Mouse (Mus musculus): ENCODE results near the gene Hps4. TPM values are rescaled to one million over a fixed set of nuclear protein-coding genes. Genes with fewer than 3 reads are reported as not detected.

Gene Hps4
- polyA plus RNA-seq, 1 experiment = 53.5 TPM

DNA sequence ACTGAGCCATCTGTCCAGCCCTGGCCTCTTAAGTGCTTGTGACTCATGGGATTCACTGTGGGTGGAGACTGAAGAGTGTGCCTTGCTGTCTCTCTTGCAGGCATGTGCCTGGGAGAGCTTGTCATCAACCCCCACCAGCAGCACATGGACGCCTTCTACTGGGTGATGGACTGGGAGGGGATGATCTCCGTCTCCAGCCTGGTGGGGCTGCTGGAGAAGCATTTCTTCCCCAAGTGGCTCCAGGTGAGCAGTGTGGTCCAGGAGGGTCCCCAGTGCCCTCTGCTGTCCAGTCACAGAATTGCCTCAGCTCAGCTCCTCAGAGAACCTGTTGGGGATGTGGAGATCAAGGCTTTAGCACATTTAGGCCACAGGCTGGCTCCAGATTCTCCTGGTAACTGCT is 7.4 kb upstream of the Hps4 start:
- TF ChIP-seq CTCF (IDR thresholded peaks at IDR 0.05; ENCODE audit: extremely low read depth, insufficient read depth, low read length) (peak; percentile 63), POLR2A (IDR thresholded peaks at IDR 0.05; ENCODE audit: extremely low read depth, insufficient read depth, low read length) (no peak)
- no peaks in the 10 kb centered on the region for H3K4me1 ChIP-seq (ENCODE audit: control insufficient read depth, insufficient read depth, low read length)
- no peak overlapping the region for H3K27ac ChIP-seq (ENCODE audit: insufficient read depth, low read length)
- no peak overlapping the region for H3K4me3 ChIP-seq (ENCODE audit: insufficient read depth, low read length)

DNA sequence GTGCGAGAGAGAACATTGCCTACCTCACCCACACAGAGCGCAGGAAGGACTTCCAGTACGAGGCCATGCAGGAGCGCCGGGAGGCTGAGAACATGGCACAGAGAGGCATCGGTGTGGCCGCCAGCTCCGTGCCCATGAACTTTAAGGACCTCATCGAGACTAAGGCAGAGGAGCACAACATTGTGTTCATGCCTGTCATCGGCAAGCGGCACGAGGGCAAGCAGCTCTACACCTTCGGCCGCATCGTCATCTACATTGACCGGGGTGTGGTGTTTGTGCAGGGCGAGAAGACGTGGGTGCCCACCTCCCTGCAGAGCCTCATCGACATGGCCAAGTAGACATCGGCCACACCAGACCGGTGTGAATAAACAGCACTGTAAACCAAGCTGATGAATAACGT is 5.9 kb upstream of the Hps4 start:
- H3K27ac ChIP-seq (ENCODE audit: insufficient read depth, low read length) = no peak overlapping the region
- TF ChIP-seq CTCF (IDR thresholded peaks at IDR 0.05; ENCODE audit: extremely low read depth, insufficient read depth, low read length) (no peak), POLR2A (IDR thresholded peaks at IDR 0.05; ENCODE audit: extremely low read depth, insufficient read depth, low read length) (no peak)
- no peak overlapping the region for H3K4me3 ChIP-seq (ENCODE audit: insufficient read depth, low read length)
- peaks cover 1% of the 10 kb centered on the region; the same call in 1 of the 2 replicates for H3K4me1 ChIP-seq (ENCODE audit: control insufficient read depth, insufficient read depth, low read length)

DNA sequence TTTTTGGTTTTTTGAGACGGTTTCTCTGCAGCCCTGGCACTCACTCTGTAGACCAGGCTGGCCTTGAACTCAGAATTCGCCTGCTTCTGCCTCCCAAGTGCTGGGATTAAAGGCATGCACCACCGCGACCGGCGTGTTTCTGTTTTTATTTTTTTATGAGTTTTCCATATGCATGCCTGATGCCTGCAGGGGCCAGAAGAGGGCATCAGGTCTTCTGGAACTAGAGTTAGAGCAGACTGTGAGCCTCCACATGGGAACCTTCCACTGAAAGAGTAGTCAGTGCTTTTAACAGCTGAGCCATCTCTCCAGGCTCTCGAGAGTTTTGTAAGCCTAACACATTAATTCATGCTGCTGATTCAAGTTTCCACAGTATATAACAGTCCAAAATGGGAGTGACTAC is 3.7 kb upstream of the Hps4 start:
- no peak overlapping the region for H3K27ac ChIP-seq (ENCODE audit: insufficient read depth, low read length)
- no peak overlapping the region for H3K4me3 ChIP-seq (ENCODE audit: insufficient read depth, low read length)
- H3K4me1 ChIP-seq (ENCODE audit: control insufficient read depth, insufficient read depth, low read length) = peaks cover 3% of the 10 kb centered on the region; the same call in 1 of the 2 replicates
- TF ChIP-seq CTCF (IDR thresholded peaks at IDR 0.05; ENCODE audit: extremely low read depth, insufficient read depth, low read length) = no peak
- no peak for TF ChIP-seq POLR2A (IDR thresholded peaks at IDR 0.05; ENCODE audit: extremely low read depth, insufficient read depth, low read length)

DNA sequence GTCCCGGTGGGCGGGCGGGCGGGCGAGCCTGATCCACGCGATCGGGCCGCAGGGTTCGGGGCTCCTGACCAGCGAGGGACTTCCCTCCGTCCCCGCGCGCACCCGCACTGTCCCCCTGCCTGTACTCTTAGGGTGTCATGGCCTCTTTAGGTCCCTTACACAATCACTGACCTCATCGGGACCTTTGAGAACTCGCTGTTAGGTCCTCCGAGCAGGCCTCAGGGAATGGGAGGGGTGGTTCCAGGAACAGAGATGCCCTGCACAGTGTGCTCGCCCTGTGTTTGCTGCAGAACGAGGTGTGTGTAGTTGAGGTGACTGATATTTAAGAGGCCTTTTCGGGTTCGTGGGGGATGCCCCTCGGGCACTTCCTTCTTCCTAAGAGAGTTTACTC is 317 bp downstream of the Hps4 start:
- Histone ChIP-seq H3K27ac (ENCODE audit: insufficient read depth, low read length) (no peak overlapping the region), H3K4me1 (ENCODE audit: control insufficient read depth, insufficient read depth, low read length) (peaks cover 7% of the 10 kb centered on the region), H3K4me3 (ENCODE audit: insufficient read depth, low read length) (peak overlapping the region; percentile 76)
- no peak for TF ChIP-seq CTCF (IDR thresholded peaks at IDR 0.05; ENCODE audit: extremely low read depth, insufficient read depth, low read length)
- no peak for TF ChIP-seq POLR2A (IDR thresholded peaks at IDR 0.05; ENCODE audit: extremely low read depth, insufficient read depth, low read length)

DNA sequence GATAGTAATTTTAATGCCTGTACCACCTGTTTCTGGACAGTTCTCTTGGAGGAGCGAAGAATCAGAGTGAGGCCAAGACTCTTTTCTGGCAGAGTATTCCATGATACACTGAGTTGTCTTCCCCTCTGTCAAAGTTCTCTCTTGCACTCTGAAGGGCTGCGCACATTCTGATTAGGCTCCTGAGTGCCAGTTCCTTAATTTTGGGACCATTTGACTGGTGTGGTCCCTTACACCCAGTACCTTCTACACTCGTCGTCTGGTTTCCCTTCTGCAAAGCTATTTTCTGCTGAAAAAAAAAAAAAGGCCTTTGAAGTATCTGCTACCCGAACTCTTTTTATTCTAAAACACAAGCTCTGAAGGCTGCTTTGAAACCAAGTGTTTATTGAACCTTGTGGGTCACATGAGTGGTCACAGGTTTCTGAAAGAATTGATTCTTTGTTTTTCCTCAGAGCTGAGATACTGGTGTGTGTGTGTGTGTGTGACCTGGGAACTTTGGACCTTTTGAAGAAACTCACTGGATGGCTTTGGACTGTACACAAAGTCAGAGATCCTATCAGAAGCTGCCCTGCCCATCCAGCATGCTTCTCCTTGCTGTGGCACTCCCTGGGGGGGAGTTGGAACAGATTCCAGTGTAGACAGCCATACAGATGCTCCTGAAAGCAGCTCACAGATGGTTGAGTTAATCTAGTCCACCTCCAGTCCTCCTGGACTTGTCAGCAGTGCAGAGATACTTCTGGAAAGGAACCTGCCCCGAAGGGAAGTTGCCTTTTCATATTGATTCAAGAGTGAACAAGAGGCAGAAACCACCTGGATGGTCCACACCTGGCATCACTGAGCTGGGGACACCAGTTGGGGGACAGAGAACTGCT is 1.4 kb downstream of the Hps4 start:
- Histone ChIP-seq H3K4me1 (ENCODE audit: control insufficient read depth, insufficient read depth, low read length) (peaks cover 7% of the 10 kb centered on the region), H3K4me3 (ENCODE audit: insufficient read depth, low read length) (0 out of 2 replicates have a peak overlapping the region, but pooled peaks have one; percentile 4), H3K27ac (ENCODE audit: insufficient read depth, low read length) (peak overlapping the region; percentile 46; the same call in 1 of the 2 replicates)
- TF ChIP-seq POLR2A (IDR thresholded peaks at IDR 0.05; ENCODE audit: extremely low read depth, insufficient read depth, low read length) (no peak), CTCF (IDR thresholded peaks at IDR 0.05; ENCODE audit: extremely low read depth, insufficient read depth, low read length) (no peak)

DNA sequence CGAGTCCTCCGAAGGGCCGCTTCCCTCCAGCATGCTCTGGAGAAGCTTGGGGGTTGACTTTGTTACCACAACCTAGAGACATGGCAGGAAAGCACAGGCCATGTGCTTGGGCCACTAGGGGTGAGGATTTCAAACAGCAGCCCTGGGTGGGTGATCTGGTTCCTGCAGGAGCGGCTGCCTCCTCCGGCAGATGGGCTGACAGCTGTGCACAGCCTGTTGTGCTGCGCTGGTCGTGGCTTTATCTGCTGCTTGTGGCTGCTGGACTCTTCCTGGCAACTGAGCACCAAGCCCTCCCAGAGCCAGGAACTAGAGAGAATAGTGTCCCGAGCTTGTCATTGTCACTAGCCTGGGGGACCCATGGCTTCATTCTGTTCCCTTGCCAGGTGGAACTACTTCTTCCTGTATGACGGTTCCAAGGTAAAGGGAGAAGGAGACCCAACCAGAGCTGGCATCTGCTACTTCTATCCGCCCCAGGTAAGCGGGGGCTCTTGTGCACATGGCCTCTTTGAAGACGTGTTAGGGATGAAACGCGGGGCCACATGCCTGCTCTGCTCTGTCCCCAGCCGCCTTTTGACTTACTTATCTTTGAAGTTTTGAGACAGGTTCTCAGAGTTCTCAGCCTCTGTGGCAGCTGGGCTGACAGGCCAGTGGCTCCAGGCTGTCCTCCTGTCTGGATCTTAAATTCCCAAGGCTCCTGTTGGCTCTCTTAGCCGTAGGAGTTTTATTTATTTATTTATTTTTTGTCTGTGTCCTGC is 3.5 kb downstream of the Hps4 start:
- Histone ChIP-seq H3K4me3 (ENCODE audit: insufficient read depth, low read length) (no peak overlapping the region), H3K27ac (ENCODE audit: insufficient read depth, low read length) (no peak overlapping the region), H3K4me1 (ENCODE audit: control insufficient read depth, insufficient read depth, low read length) (peaks cover 7% of the 10 kb centered on the region)
- TF ChIP-seq CTCF (IDR thresholded peaks at IDR 0.05; ENCODE audit: extremely low read depth, insufficient read depth, low read length) = no peak
- TF ChIP-seq POLR2A (IDR thresholded peaks at IDR 0.05; ENCODE audit: extremely low read depth, insufficient read depth, low read length) = no peak

DNA sequence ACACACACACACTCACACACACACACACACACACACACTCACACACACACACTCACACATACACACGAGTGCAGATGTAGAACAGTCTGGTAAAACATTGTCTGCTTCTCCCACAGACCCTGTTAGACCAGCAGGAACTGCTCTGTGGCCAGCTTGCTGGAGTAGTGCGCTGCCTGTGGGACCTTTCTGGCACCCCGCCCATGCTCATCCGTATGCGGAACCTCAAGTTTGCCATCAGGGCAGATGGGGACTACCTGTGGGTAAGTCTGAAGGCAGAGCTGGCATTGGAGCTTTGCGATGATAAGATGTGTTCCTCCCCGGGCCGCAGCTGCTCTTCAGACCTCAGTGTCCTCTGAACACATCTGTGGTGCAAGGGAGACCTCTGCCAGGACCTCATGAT is 6.3 kb downstream of the Hps4 start:
- peaks cover 6% of the 10 kb centered on the region for H3K4me1 ChIP-seq (ENCODE audit: control insufficient read depth, insufficient read depth, low read length)
- H3K4me3 ChIP-seq (ENCODE audit: insufficient read depth, low read length) = no peak overlapping the region
- TF ChIP-seq CTCF (IDR thresholded peaks at IDR 0.05; ENCODE audit: extremely low read depth, insufficient read depth, low read length) = no peak
- no peak for TF ChIP-seq POLR2A (IDR thresholded peaks at IDR 0.05; ENCODE audit: extremely low read depth, insufficient read depth, low read length)
- no peak overlapping the region for H3K27ac ChIP-seq (ENCODE audit: insufficient read depth, low read length)

DNA sequence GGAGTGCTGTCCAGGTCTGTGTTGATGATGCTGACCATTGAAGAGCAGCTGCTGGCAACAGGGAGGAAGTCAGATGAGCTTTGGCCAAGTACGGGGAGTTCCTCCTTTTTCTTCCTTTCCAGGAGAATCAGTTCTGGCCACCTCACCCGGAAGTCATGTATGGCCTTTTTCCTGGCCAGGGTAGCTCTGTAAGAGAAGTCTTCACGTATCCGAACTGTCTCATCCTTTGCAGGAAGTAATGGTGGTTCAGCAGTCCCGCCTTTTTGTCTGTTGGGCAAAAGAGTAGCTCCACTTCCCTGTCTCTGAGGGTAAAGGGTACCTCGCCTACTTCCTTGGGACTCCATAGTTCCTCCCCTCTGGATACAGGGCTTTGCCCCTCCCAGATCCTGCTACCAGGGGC is 12.6 kb downstream of the Hps4 start:
- no peak for TF ChIP-seq CTCF (IDR thresholded peaks at IDR 0.05; ENCODE audit: extremely low read depth, insufficient read depth, low read length)
- TF ChIP-seq POLR2A (IDR thresholded peaks at IDR 0.05; ENCODE audit: extremely low read depth, insufficient read depth, low read length) = no peak
- no peak overlapping the region for H3K4me3 ChIP-seq (ENCODE audit: insufficient read depth, low read length)
- 0 out of 2 replicates have a peak, but pooled peaks cover 1% of the 10 kb centered on the region for H3K4me1 ChIP-seq (ENCODE audit: control insufficient read depth, insufficient read depth, low read length)
- H3K27ac ChIP-seq (ENCODE audit: insufficient read depth, low read length) = no peak overlapping the region

DNA sequence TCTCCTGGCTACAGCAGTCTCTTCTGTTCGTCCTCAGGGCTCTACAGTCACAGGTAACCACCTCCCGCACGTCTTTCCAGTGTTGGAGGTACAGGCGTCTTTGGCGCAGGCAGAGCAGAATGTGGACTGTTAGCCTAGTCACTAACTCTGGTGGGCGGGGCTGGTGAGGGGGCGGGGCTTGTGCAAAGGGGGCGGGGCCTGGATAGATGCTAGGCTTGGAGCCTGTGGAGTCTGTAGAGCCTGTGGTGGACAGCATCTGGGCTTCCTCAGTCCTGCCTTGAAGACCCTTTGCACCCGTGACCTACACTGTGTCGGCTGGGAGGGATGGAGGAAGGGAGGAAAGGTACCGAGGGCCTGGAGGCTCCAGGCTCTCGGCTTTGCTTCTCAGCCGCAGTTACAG is 13.0 kb downstream of the Hps4 start, which contains the start of gene Gm6583:
TSS of gene Gm6583 (minus strand) at position 124 of the 400 bp plus-strand sequence.
- TF ChIP-seq POLR2A (IDR thresholded peaks at IDR 0.05; ENCODE audit: extremely low read depth, insufficient read depth, low read length) = no peak
- TF ChIP-seq CTCF (IDR thresholded peaks at IDR 0.05; ENCODE audit: extremely low read depth, insufficient read depth, low read length) = no peak
- Histone ChIP-seq H3K27ac (ENCODE audit: insufficient read depth, low read length) (no peak within 1 kb of the TSS), H3K4me1 (ENCODE audit: control insufficient read depth, insufficient read depth, low read length) (0 out of 2 replicates have a peak, but pooled peaks cover 1% of the 10 kb centered on the region), H3K4me3 (ENCODE audit: insufficient read depth, low read length) (no peak within 1 kb of the TSS)
